Mouse (Mus musculus) kidney, adult 8-10 months (tissue): ENCODE results near the gene Lrba.

ENCODE experiments used
- DNase-seq, 2 experiments: peaks; one replicate each; pipeline ENCODE4 v3.0.0; 2022

The Lrba gene

DNA sequence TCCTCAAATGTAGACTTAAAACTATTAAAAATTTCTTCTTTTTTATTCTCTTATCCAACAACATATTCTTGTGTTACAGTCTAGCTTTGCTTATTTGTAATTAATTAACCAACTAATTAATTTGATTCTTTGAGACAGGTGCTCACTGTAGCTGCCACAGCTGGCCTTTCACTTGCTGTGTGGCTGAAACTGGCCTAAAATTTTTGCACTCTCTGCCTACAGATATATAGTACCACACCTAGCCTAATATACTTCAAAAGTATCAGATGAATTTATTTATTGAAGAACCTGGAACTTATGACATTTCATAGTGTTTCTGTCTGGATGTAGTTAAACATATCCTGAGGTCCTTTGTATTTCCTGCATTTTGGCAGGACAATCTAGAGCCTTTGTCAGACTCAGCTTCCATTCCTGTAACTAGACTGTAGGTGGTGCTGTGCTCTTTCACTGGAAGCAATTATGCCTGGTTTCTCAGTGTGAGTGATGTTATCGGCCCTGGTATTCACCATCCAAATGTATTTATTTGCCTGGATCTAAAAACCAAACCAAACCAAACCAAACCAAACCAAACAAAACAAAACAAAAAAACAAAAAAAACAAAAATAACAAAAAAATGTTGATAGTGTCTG is 43.7 kb downstream of the Lrba start:
- DNase-seq: peak in 1 of 2 experiments; percentile 16

DNA sequence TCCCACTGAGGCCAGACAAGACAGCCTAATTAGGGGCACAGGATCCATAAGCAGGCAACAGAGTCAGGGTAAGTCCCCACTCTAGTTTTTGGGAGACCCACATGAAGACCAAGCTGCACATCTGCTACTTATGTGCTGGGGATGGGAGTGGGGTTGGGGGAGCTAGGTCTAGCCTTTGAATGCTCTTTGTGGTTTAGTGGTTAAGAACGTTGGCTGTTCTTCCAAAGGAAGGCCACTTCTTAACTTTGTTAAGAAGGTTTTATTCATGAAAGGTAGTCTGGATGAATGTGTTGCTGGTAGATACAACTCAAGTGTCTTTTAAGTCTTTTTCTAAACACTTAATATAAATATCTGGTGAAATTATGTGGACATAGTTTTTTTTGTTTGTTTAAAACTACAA is 51.2 kb downstream of the Lrba start:
- DNase-seq: no peak

DNA sequence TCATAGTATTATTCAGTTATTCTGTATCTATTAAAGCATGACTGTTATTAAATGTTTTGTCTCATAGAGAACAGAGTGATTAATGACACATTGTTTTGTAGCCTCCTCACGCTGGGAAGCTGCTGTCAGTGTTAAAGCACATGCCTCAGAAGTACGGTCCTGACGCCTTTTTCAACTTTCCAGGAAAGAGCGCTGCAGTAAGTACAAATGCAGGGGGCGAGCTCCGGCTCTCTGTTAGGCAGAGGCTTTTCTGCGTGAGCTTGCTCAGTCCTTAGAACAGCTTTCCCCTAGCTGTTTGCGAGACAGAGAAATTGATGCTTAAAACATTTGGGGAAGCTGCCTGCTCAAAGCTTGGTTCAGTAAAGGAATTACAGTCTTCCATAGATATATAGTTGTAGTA is 66.8 kb downstream of the Lrba start:
- DNase-seq: no peak

DNA sequence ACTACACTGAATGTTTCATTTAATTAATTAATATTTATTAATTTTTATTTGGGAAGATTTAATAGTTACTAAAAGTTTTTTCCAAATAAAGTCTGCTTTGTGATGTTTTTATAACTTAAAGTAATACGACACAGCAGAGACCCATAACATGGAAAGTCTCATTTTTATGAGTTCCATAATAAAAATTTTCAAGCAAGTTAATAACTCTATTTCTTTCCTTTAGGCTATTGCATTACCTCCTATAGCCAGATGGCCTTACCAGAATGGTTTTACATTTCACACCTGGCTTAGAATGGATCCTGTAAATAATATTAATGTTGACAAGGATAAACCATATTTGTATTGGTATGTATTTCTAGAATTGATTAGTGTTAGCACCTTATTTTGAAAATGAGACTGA is 70.4 kb downstream of the Lrba start:
- no peak for DNase-seq

DNA sequence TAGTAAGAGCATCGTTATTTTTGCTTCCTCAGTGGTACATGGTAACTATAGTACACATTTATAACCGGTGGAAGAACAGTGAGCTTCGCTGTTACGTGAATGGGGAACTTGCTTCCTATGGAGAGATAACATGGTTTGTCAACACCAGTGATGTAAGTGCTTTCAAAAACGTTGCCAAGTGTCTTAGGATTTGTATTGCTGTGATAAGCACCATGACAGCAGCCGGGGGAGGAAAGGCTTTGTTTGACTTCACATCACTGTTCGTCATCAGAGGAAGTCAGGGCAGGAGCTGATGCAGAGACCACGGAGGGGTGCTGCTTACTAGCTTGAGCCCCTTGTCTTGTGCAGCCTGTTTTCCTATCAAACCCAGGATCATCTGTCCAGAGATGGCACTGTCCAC is 71.7 kb downstream of the Lrba start:
- no peak for DNase-seq

DNA sequence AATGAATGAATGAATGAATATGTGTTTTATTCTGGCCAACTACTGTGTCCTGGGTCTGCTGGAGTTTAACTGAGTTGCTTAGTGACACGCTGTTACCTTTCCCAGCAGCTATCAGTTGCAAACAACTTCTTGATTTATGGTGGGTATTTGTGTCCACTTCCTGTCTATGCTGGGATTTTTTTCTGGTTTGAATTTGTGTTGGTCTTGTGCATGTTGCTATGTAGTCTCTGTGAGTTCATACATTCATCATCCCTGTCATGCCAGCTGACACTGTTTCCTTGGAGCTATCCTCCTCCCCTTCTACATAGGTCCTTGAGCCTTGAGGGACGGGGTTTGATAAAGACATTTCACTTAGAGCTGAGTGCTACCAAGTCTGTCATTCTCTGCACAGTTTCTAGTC is 84.4 kb downstream of the Lrba start:
- DNase-seq: no peak

DNA sequence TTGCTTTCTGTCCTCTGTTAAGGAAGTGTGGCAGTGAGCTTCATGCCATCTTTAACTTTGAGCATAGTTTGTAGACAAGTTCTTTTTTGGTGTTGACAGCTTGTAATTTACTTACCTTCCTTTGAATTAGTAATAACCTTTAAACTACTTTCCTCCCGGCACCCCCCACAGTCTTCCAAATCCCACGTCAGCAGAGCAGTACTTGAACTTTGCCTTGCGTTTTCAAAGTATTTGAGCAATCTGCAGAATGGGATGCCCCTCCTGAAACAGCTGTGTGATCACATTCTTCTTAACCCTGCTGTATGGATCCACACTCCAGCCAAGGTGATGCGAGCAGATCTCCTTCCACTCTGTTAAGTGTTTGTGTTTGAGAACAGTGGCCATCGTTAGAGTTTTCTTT is 85.7 kb downstream of the Lrba start:
- DNase-seq: peak; percentile 41 to 54

DNA sequence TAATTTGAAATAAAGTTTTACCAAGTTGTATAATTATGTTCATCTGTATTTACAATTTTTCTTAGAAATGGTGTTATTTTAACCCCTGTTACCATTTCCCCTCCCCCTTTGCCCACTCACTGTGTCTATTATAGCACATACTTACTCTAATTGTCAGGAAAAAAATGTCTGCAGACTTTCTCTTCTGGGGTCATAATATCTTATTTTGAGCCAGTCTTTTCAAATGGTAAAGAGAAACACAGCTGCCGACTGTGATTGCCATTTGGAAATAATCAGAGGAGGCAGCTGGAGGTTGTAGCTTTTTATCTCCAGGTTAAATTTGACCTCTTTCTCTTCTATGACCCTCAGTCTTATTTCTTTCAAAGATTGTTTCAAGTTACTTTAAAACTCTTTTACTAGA is 86.9 kb downstream of the Lrba start:
- no peak for DNase-seq

DNA sequence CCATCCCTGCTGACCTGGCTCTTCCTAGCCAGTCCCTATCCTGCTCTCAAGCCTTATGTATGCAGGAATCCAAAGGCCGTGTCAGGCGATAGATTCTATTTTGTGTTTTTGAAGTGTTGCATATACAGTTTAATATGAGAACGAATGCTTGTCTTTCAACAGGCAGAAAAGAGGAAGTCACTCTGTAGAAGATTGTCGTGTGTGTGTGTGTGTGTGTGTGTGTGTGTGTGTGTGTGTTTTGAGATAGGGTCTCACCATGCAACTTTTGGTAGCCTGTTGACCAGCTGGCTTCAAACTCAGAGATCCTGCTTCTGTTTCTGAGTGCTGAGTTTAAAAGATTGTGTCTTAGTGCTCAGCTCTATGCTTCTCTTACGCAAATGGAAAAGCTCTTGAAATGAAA is 93.2 kb downstream of the Lrba start:
- no peak for DNase-seq

DNA sequence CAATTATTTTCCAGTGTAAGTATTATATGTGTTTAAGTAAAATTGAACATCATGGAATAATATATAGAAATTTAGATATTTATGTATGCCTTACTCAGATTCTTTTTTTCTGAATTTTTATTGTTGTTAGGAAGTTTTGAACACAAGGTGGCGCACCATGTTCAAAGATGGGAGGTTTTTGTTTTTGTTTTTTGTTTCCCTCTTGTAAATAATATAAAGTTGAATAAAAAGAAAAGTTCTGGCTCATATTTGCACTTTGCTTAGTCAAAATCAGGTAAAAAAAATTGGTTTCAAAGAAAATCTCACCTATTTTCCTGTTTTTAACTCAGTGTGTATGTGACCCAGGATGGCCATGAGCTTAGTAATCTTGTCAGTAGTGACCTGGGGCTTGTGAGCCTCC is 104.1 kb downstream of the Lrba start:
- DNase-seq: no peak

DNA sequence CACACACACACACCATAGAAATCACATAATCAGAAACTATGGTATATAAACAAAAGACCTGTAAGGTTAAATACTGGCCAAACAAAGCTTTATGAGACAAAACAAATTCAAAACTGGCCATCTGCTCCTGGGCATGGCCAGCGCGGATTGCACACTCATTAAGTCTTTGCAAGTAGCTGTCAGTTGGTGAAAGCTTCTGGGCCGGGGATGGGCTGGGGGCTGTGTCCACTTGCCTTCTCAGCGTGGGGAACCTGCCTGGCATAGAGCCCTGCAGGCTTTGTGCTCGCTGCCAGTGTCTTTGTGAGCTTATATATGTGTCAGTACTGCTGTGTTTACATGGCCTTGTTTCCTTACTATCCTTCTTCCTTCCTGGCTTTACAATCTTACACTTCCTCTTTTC is 118.8 kb downstream of the Lrba start:
- no peak for DNase-seq

DNA sequence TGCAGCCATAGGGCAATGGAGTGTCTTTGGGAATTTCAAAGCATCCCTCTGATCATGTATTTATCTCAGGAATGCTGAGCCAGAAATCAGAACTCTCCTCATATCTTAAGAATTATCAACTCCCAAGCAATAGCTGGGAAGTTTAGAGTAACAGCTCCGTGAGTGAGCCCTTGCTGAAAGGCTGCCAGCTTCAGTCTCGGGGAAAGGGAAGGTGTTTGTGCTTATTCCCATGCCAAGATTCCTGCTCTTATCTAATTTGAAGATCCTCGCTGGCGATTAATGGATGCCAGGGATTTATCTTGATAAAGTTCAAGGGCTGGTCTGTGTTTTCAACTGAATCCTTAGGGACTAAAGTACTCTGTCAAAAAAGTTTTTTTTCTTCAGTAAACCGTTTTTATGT is 138.0 kb downstream of the Lrba start:
- no peak for DNase-seq

DNA sequence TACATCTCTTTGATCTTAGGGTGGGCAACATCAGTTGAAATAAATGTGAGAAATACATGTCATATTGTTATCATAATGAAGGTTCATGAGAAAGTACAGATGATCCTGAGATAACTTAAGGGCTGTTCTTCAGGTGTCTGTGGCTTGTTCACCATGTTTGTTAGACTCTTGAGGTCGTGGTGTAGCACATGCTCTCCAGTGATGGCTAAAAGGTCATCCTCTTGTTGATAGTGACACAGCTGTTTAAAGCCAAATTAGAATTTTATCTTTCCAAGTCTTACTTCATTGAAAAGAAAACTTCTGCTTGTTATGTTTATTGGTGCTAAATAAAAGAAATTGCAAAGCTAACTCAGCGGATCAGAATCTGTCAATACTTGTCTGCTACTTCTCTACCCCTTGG is 147.0 kb downstream of the Lrba start:
- DNase-seq: no peak

DNA sequence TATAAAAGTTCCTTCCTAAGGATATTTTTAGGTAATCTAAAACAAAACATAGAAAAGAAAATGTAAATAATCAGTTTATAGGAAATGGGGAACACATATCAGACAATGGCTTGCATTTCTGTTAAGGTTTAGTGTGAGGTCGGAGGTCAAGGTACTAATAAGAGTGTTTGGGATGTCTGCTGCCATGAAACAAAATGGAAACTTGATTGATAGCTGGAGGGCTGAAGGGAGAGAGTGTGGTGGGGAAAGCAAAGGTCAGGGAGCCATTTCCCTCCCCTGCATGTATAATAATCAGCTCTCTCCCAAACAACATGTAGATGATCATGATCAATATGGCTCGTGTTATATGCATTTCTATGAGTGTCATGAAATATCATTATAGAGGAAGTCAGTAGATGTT is 150.8 kb downstream of the Lrba start:
- DNase-seq: no peak

DNA sequence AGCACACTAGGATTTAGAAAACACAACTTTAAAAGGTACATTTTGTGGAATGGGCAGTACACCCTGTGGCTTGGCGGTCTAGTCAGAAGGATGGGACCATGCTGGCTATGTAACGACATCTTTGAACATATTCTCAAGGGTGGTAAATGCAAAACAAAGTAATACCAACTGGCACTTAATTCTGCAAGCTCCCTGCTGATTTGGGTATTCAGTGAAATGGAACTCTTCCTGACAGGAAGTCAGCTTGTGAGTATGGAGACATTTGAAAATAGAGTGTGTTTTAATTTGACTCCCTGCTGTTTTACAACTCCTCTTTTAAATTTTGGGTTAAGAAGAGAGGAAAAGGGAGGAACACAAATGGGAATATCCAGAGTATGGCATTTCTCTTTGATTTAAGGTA is 158.1 kb downstream of the Lrba start:
- no peak for DNase-seq

DNA sequence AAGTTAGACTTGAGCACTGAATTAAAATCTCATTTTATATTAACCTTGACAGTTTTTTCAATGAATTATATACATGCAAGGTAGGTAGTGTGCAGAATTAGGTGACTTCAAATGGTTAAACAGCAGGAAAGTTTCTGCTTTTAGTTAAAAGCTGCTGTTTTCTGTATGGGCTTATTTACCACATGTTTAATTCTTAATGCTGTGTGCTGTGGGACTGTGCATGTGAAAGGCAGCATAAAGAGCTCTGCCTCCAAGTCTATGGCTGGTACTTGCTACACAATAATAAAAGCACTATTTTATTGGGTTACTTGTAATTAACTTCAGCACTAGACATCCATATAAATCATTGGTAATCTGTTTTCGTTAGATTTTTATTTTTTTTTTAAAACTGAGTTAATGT is 160.6 kb downstream of the Lrba start:
- DNase-seq: no peak

DNA sequence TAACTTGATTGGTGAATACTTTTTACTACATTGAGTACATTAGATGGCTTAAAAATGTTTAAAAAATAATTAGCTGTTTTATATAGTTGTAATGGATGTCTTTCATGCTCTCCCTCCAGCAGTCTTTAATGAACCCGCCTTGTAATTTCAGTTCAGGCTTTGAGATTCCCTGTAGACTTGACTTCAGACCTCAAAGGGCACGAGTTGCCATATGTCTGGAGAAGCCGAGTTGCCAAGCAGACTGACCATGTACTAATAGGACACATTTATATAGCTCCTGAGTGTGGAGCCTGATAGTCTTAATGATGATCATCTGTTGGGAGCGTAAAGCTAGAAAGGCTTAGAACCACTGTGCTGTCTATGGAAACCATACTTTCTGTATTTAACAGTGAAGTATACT is 161.8 kb downstream of the Lrba start:
- no peak for DNase-seq

DNA sequence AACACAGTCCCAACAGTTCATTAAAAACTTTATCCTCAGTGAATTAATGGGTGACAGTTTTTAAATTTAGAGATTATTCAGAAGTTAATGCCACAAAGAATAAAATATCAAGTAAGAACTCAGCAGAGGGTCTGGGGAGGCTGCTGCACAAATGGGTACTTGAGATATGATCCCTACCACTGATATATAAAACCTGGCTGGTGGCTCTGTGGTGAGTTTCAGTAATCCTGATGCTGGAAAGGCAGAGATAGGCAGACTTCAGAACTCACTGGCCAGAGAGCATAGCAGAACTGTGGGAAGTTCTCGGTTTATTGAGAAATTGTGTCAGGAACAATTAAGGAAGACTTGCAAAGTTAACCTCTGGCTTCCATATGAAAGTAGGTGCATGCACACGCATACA is 199.3 kb downstream of the Lrba start:
- DNase-seq: no peak

DNA sequence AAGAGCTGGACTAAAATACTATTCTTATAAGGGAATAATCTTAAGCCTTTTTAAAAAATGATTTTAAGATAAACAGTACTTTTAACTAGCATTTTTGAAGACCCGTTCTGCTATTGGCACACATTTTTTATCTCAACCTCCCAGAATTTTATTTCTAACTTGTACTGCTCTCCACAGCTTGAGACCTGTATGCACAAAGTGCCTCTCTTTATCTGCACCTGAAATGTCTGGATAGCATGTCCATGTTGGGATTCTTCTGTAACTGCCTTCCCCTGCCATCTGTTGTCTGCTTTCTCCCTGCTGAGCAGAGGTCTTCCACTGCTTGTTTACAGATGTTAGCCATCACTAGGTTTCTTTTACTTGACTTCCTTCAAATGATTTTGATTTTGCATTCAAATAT is 202.3 kb downstream of the Lrba start:
- DNase-seq: no peak

DNA sequence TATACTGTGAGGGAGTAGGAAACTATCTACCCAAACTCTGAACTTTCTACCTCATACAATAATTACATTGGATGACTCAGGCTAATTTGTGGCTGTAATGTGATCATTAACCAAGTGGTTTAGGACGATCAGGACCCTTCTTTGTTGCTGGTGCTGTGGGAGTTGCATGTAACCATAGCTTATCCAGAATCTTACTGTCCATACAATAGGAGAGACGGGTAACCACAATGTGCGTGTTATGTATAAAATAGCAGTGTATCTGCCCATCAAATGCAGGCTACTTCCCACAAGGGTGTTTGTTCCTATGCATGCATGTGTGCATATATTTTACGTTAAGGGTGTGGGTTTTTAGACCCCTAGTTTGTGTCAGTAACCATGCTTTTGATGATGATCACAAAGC is 219.0 kb downstream of the Lrba start:
- DNase-seq: no peak

DNA sequence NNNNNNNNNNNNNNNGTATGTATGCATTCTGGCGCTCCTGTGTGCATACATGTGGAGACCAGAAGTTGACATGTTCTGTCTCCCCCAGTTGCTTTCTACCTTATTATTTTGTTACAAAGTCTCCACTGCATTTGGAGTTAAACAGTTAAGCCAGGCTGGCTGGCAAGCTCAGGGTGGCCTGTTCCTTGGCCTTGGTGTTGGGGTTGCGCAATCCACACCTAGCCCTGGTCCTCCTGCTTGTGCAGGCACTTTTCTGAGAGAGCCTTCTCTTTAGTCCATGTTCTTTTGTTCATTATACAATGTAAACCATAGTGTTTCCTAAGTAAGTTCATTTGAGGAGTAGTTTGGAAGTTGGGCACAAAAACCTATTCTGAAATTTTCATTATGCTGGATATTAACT is 226.7 kb downstream of the Lrba start:
- peak in 1 of 2 experiments; percentile 4 for DNase-seq

DNA sequence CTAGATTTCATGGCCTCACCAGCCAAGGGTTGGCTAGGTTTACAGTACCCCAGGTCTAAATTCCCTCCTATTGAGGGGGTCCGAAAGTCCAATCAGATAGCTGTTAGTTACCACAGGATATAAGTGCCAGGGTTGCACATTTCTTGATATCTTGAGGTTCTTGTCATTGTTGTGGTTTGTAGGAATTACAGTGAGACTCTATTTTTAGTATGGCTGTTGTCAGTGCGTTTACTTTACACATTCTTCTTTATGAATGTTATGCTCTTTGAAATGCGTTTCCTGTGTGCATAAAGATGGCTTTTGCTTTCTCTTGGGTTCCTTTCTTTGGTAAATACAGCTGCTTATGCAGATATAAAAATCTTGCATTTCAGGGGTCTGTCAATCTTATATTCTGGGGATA is 237.1 kb downstream of the Lrba start:
- DNase-seq: no peak

DNA sequence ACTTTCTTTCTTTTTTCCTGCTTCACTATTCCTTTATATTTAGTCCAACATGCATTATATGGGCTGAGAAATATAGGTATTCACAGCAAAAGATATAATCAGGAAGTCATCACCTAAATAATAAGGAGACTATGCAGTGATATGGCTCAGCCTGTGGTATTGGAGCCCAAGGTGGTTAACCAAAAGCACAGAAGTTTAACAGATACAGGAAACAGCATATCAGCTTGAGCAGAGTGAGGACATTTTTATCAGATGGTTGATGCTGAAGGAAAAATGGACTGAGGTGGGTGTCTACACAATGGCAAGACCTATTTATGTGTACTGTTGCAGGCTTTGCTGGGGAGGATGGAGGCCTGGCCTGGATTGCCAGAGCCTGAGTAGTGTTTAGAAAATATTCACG is 265.5 kb downstream of the Lrba start:
- DNase-seq: no peak

DNA sequence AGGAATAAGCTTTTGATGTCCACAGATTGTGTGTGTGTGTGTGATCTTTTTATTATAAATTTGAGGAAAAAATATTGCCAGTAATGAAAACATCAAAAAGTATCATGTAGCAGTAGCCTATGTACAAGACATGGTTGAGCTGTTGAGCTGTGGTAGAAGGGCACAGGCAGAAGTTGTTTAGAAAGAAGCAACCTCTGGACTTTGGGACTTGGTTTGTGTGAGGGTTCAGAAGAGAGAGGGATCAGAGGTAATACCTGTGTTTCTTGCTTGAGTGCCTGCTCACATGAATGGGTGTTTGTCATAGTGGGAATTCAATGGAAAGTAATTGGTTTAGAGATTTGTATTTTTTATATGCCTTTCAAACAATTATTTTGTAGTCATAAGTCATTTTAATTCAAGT is 276.1 kb downstream of the Lrba start:
- peak; percentile 11 to 25 for DNase-seq

DNA sequence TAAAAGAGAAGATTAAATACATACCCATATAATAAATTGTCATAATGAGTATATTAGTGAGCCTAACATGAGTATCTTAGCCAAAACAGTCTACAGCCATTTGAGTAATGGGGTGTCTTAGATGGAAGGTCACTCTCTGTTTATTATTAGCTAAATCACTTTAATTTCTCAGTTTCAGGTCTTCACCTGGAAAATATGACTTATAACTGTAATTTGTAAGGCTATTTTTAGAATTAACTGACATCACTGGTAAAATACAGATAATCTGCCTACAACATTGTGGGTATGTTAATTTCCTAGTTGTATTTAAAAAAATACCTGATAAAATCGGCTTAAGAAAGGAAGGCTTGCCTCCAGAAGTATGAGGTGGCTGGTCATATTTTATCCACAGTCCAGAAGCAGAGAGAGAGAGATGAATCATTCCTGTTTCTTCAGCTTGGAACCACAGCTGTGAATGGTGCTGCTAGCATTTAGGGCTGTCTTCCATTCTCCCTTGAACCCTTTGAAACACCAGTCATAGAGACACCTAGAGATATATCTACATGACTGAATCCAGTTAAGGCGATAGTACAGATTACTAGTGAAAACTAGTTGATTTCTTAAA is 294.1 kb downstream of the Lrba start:
- no peak for DNase-seq
